Mouse (Mus musculus): ENCODE data around the gene Fam234a. TPM values are rescaled to one million over a fixed set of nuclear protein-coding genes. Genes with fewer than 3 reads are reported as not detected.
"Not testable (repeated sequence)": the region's sequence is repeated elsewhere in the genome, so short reads cannot be mapped to it uniquely, and the experiment has no call there.

Fam234a gene
- total RNA-seq, 2 experiments from 2014 or later: 90.2 to 99.6 TPM

GRCm38 (mm10) chr17:26235077-26235815 lies 8.8 kb downstream of the Fam234a start:
- no peak for DNase-seq (ENCODE audit: low spot score in 2 of 2)

GRCm38 (mm10) chr17:26234386-26234785 lies 9.7 kb downstream of the Fam234a start:
- DNase-seq (ENCODE audit: low spot score in 2 of 2): no peak

GRCm38 (mm10) chr17:26232863-26233262 lies 11.2 kb downstream of the Fam234a start:
- no peak for DNase-seq (ENCODE audit: low spot score in 2 of 2)

GRCm38 (mm10) chr17:26231156-26231555 lies 12.9 kb downstream of the Fam234a start:
- no peak for DNase-seq (ENCODE audit: low spot score in 2 of 2)

- DNase-seq (ENCODE audit: low spot score in 2 of 2): no peak
These were observed 14.3 kb downstream of the Fam234a start for GRCm38 (mm10) chr17:26229776-26230175.

- DNase-seq (ENCODE audit: low spot score in 2 of 2): no peak
These were observed 18.9 kb downstream of the Fam234a start for GRCm38 (mm10) chr17:26225150-26225549.

GRCm38 (mm10) chr17:26221508-26221907 lies 22.5 kb downstream of the Fam234a start:
- DNase-seq (ENCODE audit: low spot score in 2 of 2): no peak

- DNase-seq (ENCODE audit: low spot score in 2 of 2): no peak
These were observed 31.4 kb downstream of the Fam234a start for GRCm38 (mm10) chr17:26212681-26213080.

- DNase-seq (ENCODE audit: low spot score in 2 of 2): no peak
These were observed 31.8 kb downstream of the Fam234a start for GRCm38 (mm10) chr17:26212241-26212640.

GRCm38 (mm10) chr17:26207686-26208085 lies 36.4 kb downstream of the Fam234a start, which contains the start of gene Arhgdig:
Gene Arhgdig, minus strand, starts transcription at chr17:26207786.
- no peak for DNase-seq (ENCODE audit: low spot score in 2 of 2)

GRCm38 (mm10) chr17:26206392-26206791 lies 37.6 kb downstream of the Fam234a start:
- DNase-seq (ENCODE audit: low spot score in 2 of 2): no peak

GRCm38 (mm10) chr17:26204766-26205165 lies 39.3 kb downstream of the Fam234a start:
- DNase-seq (ENCODE audit: low spot score in 2 of 2): no peak

- no peak for DNase-seq (ENCODE audit: low spot score in 2 of 2)
These were observed 40.7 kb downstream of the Fam234a start for GRCm38 (mm10) chr17:26203321-26203811.

GRCm38 (mm10) chr17:26202737-26203136 lies 41.3 kb downstream of the Fam234a start, which contains the start of gene Rgs11:
Gene Rgs11, plus strand, starts transcription at chr17:26202951.
- DNase-seq (ENCODE audit: low spot score in 2 of 2): no peak

GRCm38 (mm10) chr17:26201998-26202397 lies 42.0 kb downstream of the Fam234a start:
- no peak for DNase-seq (ENCODE audit: low spot score in 2 of 2)

GRCm38 (mm10) chr17:26200831-26201705 lies 43.0 kb downstream of the Fam234a start:
- DNase-seq (ENCODE audit: low spot score in 2 of 2): no peak

GRCm38 (mm10) chr17:26198892-26199291 lies 45.1 kb downstream of the Fam234a start, which contains the start of gene Pdia2:
Gene Pdia2, minus strand, starts transcription at chr17:26199087.
- DNase-seq (ENCODE audit: low spot score in 2 of 2): no peak

- DNase-seq (ENCODE audit: low spot score in 2 of 2): no peak
These were observed 51.4 kb downstream of the Fam234a start for GRCm38 (mm10) chr17:26192481-26193190.

- DNase-seq (ENCODE audit: low spot score in 2 of 2): not testable (repeated sequence)
These were observed 52.6 kb downstream of the Fam234a start for GRCm38 (mm10) chr17:26191486-26191885.

GRCm38 (mm10) chr17:26188091-26188805 lies 55.8 kb downstream of the Fam234a start:
- no peak for DNase-seq (ENCODE audit: low spot score in 2 of 2)

Measured in adrenal gland, postnatal 4 days (tissue).